Mouse (Mus musculus): ENCODE results near the gene Stox2.

The Stox2 gene

DNA sequence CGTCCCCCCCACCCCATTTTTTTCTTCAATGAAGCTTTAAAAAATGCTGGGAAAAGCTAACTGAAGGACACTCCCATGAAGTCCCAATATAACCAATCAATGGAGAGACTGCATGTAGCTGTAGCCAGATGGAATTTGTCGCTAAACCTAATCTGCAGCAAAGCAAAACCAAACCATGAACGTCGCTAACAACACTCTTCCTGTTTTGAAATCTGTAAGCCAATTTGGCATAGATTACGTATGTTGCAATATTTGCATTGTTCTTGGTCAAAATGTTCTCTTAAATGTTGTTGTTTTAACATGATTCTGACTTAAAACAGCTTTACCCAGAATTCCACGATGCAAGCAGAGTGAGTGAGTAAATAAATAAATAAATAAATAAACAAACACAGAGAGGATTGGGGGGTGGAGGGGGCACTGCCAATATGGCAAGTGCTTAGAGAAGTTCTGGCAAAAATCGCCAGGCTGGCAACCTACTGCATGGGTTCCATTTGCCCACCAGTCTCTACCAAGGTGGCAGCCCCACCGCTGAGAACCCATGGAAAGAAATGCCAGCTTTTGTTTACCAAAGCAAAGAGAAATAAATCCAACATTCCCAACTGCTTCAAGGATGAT, 203.0 kb downstream of the Stox2 start:
- no peak for DNase-seq (ENCODE audit: low spot score in 2 of 2)

DNA sequence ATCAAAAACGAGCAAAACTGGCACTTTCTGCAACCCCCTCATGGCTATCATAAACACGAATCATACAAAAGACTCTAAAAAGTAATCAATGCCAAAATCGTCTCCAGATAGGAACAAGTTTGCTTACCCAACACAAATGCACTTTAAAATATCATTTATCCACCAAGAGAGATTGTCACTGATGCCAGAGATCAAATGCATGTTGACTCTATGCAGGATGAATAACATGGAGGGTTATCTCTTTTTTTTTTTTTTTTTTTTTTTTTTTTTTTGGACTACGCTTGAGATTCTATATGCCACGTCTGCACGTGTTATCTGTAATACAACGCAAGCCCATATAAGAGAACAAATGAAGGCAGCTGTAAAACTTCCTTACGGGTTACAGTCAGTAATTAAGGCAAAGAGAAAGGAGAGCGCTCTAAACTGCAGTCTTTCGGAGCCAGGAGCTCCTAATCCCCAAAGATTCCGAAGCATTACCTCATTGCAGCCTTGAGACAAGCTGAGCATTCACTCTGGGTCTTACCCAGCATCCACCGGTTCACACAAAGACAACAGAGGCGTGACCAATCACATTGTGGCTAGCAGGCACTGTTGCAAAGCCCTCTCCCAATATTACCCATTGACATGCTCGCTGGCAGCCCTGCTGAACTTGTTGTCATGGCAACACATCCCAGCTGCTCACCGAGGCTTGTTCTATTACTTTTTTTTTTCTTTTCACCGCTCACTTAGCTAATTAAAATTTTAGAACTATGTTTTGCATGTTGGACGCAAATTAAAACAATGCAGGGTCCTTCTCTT, 203.8 kb downstream of the Stox2 start:
- DNase-seq (ENCODE audit: low spot score in 2 of 2) = peak; percentile 72 to 83

DNA sequence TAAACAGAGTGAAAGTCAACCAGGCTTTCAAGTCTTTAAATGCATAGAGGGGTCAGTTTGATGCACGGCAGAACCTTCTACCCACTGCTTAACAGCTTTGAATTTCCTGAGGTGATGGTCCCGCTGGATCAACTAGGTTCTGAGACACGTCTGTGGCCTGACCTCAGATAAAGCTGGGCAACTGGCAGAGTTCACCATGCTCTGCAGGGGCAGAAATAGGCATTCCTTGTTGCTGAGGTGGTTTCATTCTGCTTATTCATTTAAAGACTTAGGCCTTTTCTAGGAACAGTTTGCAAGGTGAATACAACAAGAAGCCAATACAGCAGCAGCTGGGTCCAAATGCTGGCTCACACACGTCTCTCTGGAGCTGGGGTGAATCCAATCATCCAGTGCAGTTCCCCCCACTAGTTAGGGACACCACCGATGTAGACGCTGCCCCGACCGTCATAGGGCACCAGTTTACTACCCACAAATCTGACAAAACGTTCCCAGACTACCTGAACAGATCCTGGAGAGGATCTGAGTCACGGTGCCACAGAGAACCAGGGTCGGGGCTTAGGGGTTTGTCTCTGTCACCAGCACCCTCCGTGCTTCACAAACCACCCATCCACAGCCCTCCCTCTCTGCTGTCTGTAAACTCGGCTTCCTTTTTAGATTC, 204.6 kb downstream of the Stox2 start:
- no peak for DNase-seq (ENCODE audit: low spot score in 2 of 2)

DNA sequence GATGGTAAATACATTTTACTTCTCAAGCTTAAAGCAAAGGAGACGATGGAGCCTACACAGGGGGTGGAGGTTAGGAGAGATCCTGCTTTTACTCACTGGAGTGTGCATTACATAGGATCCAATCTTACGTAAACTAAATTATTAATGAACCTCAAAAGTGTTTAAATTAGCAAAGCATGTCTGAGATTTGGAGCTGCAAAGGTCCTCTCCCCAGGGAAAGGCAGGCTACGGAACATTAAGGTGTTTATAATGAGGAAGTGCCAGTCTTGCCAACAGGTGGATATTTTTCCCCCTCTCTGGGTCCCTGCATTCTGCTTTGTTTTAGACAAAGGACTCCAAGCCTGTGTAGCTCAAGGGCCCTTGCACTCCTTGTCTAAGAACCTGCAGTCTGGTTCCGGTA, 205.3 kb downstream of the Stox2 start:
- no peak for DNase-seq (ENCODE audit: low spot score in 2 of 2)

DNA sequence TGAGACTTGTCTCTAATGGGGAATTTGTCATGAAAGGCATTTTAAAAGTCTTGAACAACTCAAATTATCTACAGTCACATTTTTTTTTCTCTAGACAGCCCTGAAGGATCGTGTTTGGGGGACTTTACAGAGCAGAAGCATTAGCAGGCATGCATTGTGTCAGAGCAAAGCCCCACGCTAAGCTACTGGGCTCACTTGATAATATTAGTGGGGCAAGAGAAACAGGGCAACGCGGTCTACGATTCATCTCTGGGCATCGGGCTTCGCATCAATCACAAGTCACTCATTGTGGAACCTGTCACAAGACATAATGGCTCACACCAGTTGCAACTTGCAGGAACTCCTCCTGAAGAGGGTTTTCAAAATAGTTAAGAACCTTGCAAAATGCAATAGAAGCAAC, 205.9 kb downstream of the Stox2 start:
- DNase-seq (ENCODE audit: low spot score in 2 of 2) = no peak

DNA sequence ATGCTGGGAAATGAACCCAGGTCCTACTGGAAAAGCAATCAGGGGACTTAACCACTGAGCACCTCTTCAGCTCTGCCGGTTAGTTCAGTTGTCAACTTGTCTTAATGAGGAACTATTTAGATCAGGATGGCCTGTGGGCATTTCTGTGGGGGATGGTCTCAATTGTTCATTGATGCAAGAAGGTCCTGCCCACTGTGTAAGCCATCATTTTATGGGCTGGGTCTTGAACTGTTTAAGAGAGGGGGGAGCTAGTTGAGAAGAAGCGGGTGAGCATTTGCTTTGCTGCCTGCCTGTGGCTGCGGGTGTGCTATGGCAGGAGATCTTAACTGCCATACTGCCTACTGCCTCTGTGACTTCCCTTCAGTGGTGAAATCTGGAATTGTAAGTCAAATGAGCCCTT, 214.1 kb downstream of the Stox2 start:
- DNase-seq (ENCODE audit: low spot score in 2 of 2) = no peak

DNA sequence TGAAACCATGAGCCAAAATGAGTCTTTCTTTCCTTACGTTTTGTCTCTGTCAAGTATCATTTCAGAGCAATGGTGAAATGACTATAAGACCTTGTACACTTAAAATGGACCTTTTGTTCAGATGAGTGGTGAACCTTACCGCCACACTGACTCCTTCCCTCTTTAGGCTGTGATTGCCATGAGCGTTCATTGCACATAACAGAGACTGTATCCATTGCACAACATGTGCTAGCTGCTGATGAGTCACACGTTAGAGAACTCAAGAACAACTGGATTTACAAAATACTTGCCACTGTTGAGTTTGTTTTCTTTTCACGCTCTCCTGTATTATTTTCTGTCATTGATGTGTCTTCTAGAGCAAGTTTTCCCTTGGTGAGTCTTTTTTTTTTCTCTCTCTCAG, 216.1 kb downstream of the Stox2 start:
- no peak for DNase-seq (ENCODE audit: low spot score in 2 of 2)

DNA sequence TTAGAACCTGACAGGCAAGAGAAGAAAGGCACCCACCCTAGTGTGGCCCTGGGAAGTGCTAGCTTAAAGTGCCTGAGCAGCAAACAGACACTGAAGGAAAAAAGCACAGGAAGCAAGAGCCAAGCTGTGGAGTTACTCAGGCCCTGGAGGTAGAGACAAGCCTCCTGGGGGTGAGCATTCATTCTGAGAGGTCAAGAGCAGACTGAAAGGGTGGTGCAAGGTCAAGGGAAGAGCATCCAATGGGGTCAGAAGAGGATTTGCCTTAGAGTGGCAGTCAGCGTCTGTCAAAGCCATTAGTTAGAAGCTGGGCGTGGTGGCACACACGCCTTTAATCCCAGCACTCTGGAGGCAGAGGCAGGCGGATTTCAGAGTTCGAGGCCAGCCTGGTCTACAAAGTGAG, 224.3 kb downstream of the Stox2 start:
- no peak for DNase-seq (ENCODE audit: low spot score in 2 of 2)

DNA sequence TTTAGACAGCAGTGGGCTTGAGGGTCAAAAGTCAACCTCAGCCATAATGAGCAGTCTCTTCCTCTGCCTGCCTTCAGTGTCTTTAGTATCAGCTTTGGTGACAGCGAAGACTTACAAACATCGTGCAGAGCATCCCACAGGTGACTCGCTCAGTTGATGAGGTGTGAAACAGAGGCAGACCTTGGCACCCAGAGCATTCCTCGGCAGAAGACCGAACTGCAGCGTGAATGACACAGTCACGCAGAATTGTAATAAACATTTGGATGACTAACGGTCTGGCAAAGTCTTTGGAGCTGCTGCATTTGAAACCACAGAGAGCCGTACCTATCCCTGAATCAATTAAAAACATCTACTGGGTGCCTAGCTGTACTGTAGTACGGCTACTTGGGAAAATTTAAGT, 225.0 kb downstream of the Stox2 start:
- no peak for DNase-seq (ENCODE audit: low spot score in 2 of 2)

DNA sequence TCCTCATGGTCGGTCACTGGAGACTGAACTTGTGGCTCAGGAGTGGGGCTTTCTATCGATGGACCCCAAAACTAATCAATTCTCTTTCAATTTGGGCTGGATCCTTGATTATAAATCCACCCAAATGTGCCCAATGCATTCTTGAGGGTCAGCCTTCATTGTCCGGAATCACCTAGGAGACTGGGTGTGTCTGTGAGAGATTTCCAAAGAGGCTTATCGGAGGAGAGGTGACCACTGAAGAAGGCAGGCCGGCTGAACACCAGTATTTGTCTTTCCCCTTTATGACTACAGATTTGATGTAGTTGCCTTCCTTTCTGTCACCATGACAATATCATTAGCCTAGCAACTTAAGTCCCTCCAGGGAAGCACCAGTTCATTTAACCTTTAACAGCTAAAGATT, 225.8 kb downstream of the Stox2 start:
- no peak for DNase-seq (ENCODE audit: low spot score in 2 of 2)

DNA sequence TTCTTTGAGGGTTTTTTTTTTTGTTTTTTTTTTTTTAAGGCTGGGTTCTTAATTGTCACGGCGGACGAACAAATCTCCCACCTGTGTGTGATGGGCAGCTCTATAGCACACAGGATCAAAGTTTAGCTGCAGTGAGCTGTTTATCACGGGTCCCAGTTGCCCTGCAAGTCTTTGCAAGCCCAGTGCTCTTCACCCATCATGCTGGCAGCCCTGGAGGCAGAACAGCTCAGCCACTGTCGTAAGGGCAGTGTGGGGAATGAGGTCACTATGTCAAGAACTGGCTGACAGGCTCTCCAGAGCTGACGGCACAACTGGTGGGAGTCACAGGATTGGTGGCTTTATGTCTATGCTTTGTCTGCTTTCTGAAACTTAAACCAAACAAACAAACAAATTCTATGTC, 227.6 kb downstream of the Stox2 start:
- no peak for DNase-seq (ENCODE audit: low spot score in 2 of 2)

DNA sequence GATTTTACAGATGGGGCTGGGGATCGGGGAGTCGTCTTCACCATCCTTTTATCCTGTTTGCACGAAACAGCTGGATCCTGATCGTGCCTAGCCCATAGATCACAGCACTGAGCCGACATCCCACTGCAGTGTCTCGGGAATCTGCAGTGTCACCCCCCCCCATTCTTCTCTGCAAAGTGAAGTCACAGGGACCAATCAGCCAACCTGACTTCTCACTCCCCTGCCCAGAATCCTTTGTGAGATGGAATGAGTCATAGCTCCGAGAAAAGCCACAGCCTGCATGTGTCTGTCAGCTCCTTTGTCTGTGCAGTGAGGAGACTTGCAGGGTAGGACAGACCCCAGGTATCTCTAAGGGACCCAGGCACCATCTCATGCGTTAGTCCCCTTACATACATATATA, 228.1 kb downstream of the Stox2 start:
- peak; percentile 49 to 54 for DNase-seq (ENCODE audit: low spot score in 2 of 2)

DNA sequence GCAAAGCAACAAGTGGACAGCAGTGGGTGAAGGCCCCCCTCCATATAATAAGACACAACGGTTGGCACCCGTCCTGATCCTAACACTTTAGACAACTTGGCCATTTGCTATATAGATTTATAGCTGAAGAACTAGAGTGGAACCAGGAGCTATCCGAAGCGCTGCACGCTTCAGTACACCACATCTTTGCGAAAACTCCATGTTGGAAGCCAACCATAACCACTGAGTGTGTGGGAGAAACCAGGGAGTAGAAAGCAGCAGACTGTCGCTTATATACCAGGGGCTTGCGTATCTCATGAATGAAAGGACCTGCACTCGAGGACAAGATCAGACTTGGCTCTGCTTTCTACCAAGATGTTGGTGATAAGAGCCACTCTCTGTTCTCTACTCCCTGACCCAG, 234.0 kb downstream of the Stox2 start:
- DNase-seq (ENCODE audit: low spot score in 2 of 2) = no peak

DNA sequence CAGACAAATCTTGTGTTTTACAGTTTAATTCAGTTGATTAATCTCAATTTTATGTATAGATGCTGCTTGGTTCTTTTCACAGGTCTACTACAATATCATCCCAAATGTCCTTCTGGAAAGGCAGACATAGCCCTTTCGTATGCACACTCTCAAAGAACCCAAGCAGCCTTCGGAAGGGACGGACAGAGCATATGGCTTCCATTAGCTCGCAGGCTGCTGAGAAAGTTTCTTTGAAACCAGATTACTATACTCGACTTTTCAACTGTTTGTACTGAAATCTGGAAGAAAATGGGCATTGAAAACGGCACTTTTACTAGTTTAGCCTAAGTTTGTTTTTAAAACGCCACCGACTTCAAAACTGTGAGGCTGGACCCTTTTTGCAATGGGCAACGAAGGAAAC, 234.9 kb downstream of the Stox2 start:
- DNase-seq (ENCODE audit: low spot score in 2 of 2) = no peak

DNA sequence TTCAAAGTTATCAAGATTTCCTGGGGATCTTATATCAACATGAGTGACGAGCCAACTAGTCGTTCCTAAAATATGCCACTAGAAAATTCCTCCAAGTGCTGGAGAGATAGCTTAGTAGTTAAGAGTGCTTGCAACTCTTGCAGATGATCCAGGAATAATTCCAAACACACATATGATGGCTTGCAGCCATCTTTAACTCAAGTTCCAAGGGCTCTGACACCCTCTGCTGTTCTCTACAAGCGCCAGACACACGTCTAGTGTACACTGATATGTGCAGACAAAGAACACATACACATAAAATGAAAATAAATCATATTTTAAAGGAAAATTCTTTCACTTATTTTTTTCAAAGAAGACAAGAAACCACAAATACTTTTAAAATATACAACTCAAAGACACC, 237.9 kb downstream of the Stox2 start:
- DNase-seq (ENCODE audit: low spot score in 2 of 2) = no peak

DNA sequence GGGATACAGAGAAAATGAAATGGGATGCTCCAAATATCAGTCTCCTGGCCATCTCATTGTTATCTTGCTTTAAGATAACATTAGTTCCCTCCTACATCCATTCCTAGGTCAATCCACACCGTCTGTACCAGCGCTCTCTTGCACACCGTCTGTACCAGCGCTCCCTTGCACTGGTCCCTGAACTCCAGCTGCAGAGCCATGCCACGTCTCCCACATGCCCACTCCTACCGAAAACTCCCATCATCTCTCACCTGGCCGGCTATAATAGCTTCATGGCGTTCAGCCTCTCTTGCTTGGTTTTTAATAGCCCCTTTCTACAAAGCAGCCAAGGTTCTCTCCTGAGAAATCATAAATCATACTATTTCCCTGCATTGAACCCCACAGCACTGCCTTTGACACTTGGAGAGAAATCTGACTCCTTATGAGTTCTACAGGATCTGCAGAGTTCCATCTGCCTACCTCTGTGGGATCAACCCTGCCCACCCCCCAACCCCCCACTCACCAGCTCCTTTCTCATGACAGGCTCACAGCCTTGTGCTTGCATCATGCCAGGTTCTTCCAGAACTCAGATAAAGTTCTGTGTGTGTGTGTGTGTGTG, 239.4 kb downstream of the Stox2 start:
- no peak for DNase-seq (ENCODE audit: low spot score in 2 of 2)

DNA sequence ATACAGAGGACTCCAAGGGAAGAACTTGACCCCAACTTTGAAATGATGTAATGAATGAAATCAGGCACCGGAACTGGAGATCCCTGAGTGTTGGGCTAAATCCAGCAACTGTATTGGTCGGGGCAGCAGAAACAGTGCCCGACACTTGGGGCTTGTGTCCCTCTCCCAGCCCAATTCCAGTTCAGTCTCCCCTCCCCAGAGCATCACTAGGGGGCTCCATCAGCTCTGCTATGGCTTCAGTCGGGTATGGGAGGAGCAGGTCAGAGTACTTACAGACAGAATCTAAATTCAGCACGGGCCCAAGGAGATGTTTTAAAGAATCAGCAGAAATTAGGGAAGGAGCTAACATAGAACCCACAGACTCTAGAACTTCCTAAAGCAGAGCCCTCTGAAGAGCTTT, 240.7 kb downstream of the Stox2 start:
- DNase-seq (ENCODE audit: low spot score in 2 of 2) = no peak

DNA sequence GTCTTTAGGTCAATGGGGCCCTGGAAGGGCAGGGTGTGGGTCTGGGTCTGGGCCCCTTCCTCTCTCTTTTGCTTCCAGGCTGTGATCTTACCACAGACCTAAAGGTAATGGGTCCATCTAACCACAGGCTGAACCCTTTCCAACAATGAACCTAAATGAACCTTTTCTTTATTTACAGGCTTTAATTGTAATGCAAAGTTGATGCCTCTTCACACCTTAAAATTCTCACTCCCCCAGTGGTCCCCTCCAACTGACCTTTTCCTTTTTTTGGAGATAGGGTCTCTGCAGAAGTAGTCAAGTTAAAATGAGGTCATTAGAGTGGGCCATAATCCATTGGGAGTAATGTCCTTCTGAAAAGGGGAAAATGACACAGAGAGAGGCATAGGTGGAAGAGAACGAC, 249.8 kb downstream of the Stox2 start:
- DNase-seq (ENCODE audit: low spot score in 2 of 2) = no peak

DNA sequence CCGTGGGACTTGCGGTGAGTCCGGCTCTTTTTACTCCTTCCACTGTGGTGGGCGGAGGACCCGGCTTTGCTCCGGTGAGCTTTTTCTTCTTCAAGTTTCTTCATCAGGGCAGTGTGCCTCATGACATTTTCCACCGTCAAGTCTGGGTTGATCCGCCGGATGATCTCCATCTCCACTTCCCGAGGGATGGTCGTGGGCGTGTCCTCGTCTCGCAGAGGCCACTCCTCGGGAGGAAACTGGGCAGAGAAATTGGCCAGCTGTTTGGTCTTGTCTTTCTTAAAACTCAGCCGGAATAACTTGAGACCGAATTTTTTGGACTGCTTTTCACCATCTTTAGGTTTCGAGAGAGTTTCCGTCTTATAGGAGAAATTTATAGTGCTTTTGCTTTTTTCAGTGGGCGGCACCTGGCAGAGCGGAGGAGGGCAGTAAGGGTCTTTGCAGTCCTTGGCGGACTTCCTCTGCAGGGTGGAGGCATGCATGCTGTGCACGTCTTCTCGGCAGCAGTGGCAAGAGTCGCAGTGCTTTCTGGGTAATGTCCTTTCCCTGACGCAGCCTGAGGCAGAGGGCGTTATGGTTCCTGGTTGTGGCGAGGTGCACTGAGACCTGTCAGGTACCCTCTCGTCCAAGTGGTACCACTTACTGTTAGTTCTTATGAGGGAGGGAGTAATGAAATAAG, 252.7 kb downstream of the Stox2 start:
- DNase-seq (ENCODE audit: low spot score in 2 of 2) = no peak

DNA sequence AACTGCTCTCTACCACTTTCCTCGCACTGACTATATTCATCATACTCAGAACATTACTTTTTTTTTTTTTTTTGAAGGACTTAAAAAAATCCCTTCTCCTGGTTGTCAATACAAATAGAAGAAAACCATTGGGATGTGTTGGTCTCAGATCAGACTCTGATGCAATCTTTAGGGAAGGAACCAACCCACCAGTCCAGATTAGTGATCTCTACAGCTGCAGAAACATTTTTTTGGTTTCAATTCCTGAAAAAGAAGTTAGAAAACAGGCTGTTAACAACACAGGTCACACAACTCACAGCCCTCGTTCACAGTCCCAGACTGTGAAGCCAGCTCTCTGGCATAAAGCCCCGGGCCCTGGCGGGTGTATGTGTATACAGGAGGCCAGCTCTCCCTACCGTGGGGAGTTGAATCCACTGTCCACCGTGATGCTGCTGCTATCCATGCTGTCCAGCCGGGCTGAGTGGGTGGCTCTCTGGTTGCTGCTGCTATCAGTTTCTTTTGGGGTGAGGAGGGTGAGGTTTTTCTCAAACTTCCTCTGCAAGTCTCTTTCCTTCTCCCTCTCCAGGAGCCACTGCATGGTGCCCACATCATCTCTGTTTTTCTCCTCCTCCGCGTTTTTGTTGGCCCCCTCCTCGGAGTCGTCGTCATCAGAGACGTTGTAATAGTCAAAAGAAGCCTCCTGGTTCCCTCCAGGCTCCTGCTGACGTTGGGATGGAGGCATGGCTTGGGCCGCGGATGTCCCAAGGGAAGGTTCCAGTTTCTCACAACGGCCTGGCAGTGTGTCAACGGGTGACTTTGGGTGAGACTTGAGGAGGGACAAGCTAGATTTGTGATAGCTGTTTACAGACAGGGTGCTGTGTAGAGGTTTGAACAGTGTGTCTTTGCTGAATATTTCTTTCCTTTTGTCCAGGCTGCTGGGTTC, 254.5 kb downstream of the Stox2 start:
- DNase-seq (ENCODE audit: low spot score in 2 of 2) = no peak

DNA sequence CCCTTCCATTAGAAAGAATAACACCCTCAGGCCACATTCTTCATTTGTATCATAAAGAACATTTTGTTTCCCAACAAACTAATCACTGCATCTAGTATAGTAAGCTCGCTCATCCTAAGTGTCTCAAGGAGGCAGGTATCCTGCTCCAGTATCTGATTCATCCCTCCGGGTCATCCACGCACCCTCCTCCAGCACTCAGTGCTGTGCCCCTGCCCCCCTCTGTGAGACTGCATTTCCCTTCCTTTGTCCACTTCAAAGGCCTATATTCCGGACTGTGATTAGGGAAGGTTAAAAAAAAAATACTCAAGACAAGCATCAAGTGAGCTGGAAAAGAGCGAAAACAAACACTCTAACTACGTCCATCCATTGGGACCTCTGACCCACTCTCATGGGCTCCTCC, 260.8 kb downstream of the Stox2 start:
- DNase-seq (ENCODE audit: low spot score in 2 of 2) = no peak

Data from right cerebral cortex, adult 2 months (tissue).